Mouse (Mus musculus): Measurements from ENCODE around the gene 4930595D18Rik. TPM values are rescaled to one million over a fixed set of nuclear protein-coding genes. Genes with fewer than 3 reads are reported as not detected.

Gene 4930595D18Rik
- total RNA-seq, 2 experiments from 2014 or later = not detected

- intact Hi-C loops (cut with DNase I) = no loop called here
- DNase-seq = peak; percentile 35 to 44
Observed at GRCm38 (mm10) chr12:111166681-111167289, 17.5 kb downstream of the 4930595D18Rik start.

- intact Hi-C loops (cut with DNase I) = no loop called here
- peak; percentile 78 to 80 for DNase-seq
Observed at GRCm38 (mm10) chr12:111165831-111166591, 18.3 kb downstream of the 4930595D18Rik start, which contains the start of gene Traf3. Traf3 (plus strand) TSS chr12:111166370.

- intact Hi-C loops (cut with DNase I) = no loop called here
- DNase-seq = peak; percentile 51 to 57
Observed at GRCm38 (mm10) chr12:111165146-111165812, 19.0 kb downstream of the 4930595D18Rik start.

- peak; percentile 93 to 94 for DNase-seq
- intact Hi-C loops (cut with DNase I) = loop anchor here (5.0 kb wide), 1 partner anchor 77 kb away; no protein-coding TSS in a partner anchor
Observed at GRCm38 (mm10) chr12:111164310-111164751, 20.0 kb downstream of the 4930595D18Rik start.

GRCm38 (mm10) chr12:111162312-111163061 is 21.8 kb downstream of the 4930595D18Rik start:
- DNase-seq = peak; percentile 33 to 65

GRCm38 (mm10) chr12:111161943-111162311 is 22.4 kb downstream of the 4930595D18Rik start:
- intact Hi-C loops (cut with DNase I) = loop anchor here (5.0 kb wide), 1 partner anchor 75 kb away; no protein-coding TSS in a partner anchor
- DNase-seq = no peak

More at GRCm38 (mm10) chr12:111162312-111163061, 21.8 kb downstream of the 4930595D18Rik start:
- intact Hi-C loops (cut with DNase I) = loop anchor here (5.0 kb wide), 1 partner anchor 75 kb away; no protein-coding TSS in a partner anchor

GRCm38 (mm10) chr12:111160871-111161270 is 23.4 kb downstream of the 4930595D18Rik start:
- intact Hi-C loops (cut with DNase I) = loop anchor here (5.0 kb wide), 1 partner anchor 74 kb away; no protein-coding TSS in a partner anchor
- DNase-seq = no peak

GRCm38 (mm10) chr12:111159659-111160428 is 24.4 kb downstream of the 4930595D18Rik start:
- DNase-seq = peak; percentile 40 to 46
- intact Hi-C loops (cut with DNase I) = loop anchor here (5.0 kb wide), 1 partner anchor 73 kb away; no protein-coding TSS in a partner anchor

GRCm38 (mm10) chr12:111155756-111156155 is 28.5 kb downstream of the 4930595D18Rik start:
- intact Hi-C loops (cut with DNase I) = no loop called here
- no peak for DNase-seq

GRCm38 (mm10) chr12:111154641-111155040 is 29.6 kb downstream of the 4930595D18Rik start:
- intact Hi-C loops (cut with DNase I) = no loop called here
- DNase-seq = no peak

GRCm38 (mm10) chr12:111153946-111154345 is 30.3 kb downstream of the 4930595D18Rik start:
- intact Hi-C loops (cut with DNase I) = no loop called here
- no peak for DNase-seq

- intact Hi-C loops (cut with DNase I) = no loop called here
- DNase-seq = no peak
Observed at GRCm38 (mm10) chr12:111152981-111153710, 31.1 kb downstream of the 4930595D18Rik start.

GRCm38 (mm10) chr12:111152579-111152978 is 31.7 kb downstream of the 4930595D18Rik start:
- intact Hi-C loops (cut with DNase I) = no loop called here
- no peak for DNase-seq

GRCm38 (mm10) chr12:111151422-111152156 is 32.7 kb downstream of the 4930595D18Rik start:
- intact Hi-C loops (cut with DNase I) = no loop called here
- no peak for DNase-seq

- intact Hi-C loops (cut with DNase I) = no loop called here
- no peak for DNase-seq
Observed at GRCm38 (mm10) chr12:111150236-111150596, 34.1 kb downstream of the 4930595D18Rik start.

- intact Hi-C loops (cut with DNase I) = no loop called here
- DNase-seq = no peak
Observed at GRCm38 (mm10) chr12:111149495-111150235, 34.6 kb downstream of the 4930595D18Rik start.

GRCm38 (mm10) chr12:111145269-111145668 is 39.0 kb downstream of the 4930595D18Rik start:
- intact Hi-C loops (cut with DNase I) = no loop called here

More at GRCm38 (mm10) chr12:111145269-111145668, 39.0 kb downstream of the 4930595D18Rik start:
- DNase-seq = no peak
